Mouse (Mus musculus) right cerebral cortex, postnatal 36 days (tissue): ENCODE measurements around the gene Fam13a.

ENCODE experiments used
- DNase-seq, 2 experiments: peaks; one replicate each; pipeline ENCODE4 v3.0.0; 2022; ENCODE audit warnings: low spot score in 2 of 2, mixed read lengths in 1 of 2

Gene Fam13a

GRCm38 (mm10) chr6:58999044-58999453 is 25.3 kb downstream of the Fam13a start:
- no peak for DNase-seq

GRCm38 (mm10) chr6:58998528-58998927 is 25.8 kb downstream of the Fam13a start:
- no peak for DNase-seq

GRCm38 (mm10) chr6:58989149-58989548 is 35.2 kb downstream of the Fam13a start:
- DNase-seq, result no peak

GRCm38 (mm10) chr6:58988706-58989105 is 35.6 kb downstream of the Fam13a start:
- DNase-seq, result no peak

- no peak for DNase-seq
Observed at GRCm38 (mm10) chr6:58987166-58987565, 37.2 kb downstream of the Fam13a start.

GRCm38 (mm10) chr6:58985186-58985585 is 39.2 kb downstream of the Fam13a start:
- DNase-seq, result no peak

GRCm38 (mm10) chr6:58975249-58975648 is 49.1 kb downstream of the Fam13a start:
- DNase-seq, result no peak

- no peak for DNase-seq
Observed at GRCm38 (mm10) chr6:58974428-58974827, 49.9 kb downstream of the Fam13a start.

- no peak for DNase-seq
Observed at GRCm38 (mm10) chr6:58972873-58973272, 51.5 kb downstream of the Fam13a start.

GRCm38 (mm10) chr6:58968272-58968671 is 56.1 kb downstream of the Fam13a start:
- no peak for DNase-seq

GRCm38 (mm10) chr6:58965071-58965831 is 59.1 kb downstream of the Fam13a start:
- no peak for DNase-seq

- DNase-seq, result no peak
Observed at GRCm38 (mm10) chr6:58964565-58964964, 59.8 kb downstream of the Fam13a start.

GRCm38 (mm10) chr6:58964091-58964490 is 60.3 kb downstream of the Fam13a start:
- DNase-seq, result no peak

GRCm38 (mm10) chr6:58962691-58963090 is 61.7 kb downstream of the Fam13a start:
- DNase-seq, result no peak

GRCm38 (mm10) chr6:58960523-58960922 is 63.8 kb downstream of the Fam13a start:
- no peak for DNase-seq

- DNase-seq, result no peak
Observed at GRCm38 (mm10) chr6:58951128-58951992, 73.0 kb downstream of the Fam13a start.

- DNase-seq, result no peak
Observed at GRCm38 (mm10) chr6:58950410-58950809, 73.9 kb downstream of the Fam13a start.

GRCm38 (mm10) chr6:58946840-58947239 is 77.5 kb downstream of the Fam13a start:
- no peak for DNase-seq

GRCm38 (mm10) chr6:58946246-58946645 is 78.1 kb downstream of the Fam13a start:
- no peak for DNase-seq

GRCm38 (mm10) chr6:58943958-58944357 is 80.4 kb downstream of the Fam13a start:
- no peak for DNase-seq

- peak in 1 of 2 experiments; percentile 65 for DNase-seq
Observed at GRCm38 (mm10) chr6:58942276-58942675, 82.1 kb downstream of the Fam13a start.

- DNase-seq, result no peak
Observed at GRCm38 (mm10) chr6:58937726-58938125, 86.6 kb downstream of the Fam13a start.

- DNase-seq, result no peak
Observed at GRCm38 (mm10) chr6:58934144-58934543, 90.2 kb downstream of the Fam13a start.
